Mouse (Mus musculus): ENCODE results near the gene Slu7.

The Slu7 gene

GRCm38 (mm10) chr11:43404150-43404807 lies 29.3 kb upstream of the Slu7 start:
- TF ChIP-seq GATA4 (IDR thresholded peaks at IDR 0.05; ENCODE audit: insufficient replicate concordance, low read length) = no peak

- TF ChIP-seq GATA4 (IDR thresholded peaks at IDR 0.05; ENCODE audit: insufficient replicate concordance, low read length) = no peak
Observed at GRCm38 (mm10) chr11:43408888-43409287, 24.7 kb upstream of the Slu7 start.

GRCm38 (mm10) chr11:43410291-43410690 lies 23.3 kb upstream of the Slu7 start:
- TF ChIP-seq GATA4 (IDR thresholded peaks at IDR 0.05; ENCODE audit: insufficient replicate concordance, low read length) = no peak

GRCm38 (mm10) chr11:43411413-43411812 lies 22.1 kb upstream of the Slu7 start:
- no peak for TF ChIP-seq GATA4 (IDR thresholded peaks at IDR 0.05; ENCODE audit: insufficient replicate concordance, low read length)

- no peak for TF ChIP-seq GATA4 (IDR thresholded peaks at IDR 0.05; ENCODE audit: insufficient replicate concordance, low read length)
Observed at GRCm38 (mm10) chr11:43412771-43413451, 20.6 kb upstream of the Slu7 start.

GRCm38 (mm10) chr11:43417201-43417600 lies 16.3 kb upstream of the Slu7 start:
- no peak for TF ChIP-seq GATA4 (IDR thresholded peaks at IDR 0.05; ENCODE audit: insufficient replicate concordance, low read length)

- no peak for TF ChIP-seq GATA4 (IDR thresholded peaks at IDR 0.05; ENCODE audit: insufficient replicate concordance, low read length)
Observed at GRCm38 (mm10) chr11:43424386-43424785, 9.2 kb upstream of the Slu7 start.

- no peak for TF ChIP-seq GATA4 (IDR thresholded peaks at IDR 0.05; ENCODE audit: insufficient replicate concordance, low read length)
Observed at GRCm38 (mm10) chr11:43425166-43425709, 8.3 kb upstream of the Slu7 start.

GRCm38 (mm10) chr11:43425824-43426413 lies 7.6 kb upstream of the Slu7 start, which contains the start of gene Pttg1:
Pttg1 (minus strand) TSS chr11:43426251.
- no peak for TF ChIP-seq GATA4 (IDR thresholded peaks at IDR 0.05; ENCODE audit: insufficient replicate concordance, low read length)

GRCm38 (mm10) chr11:43426414-43426884 lies 7.1 kb upstream of the Slu7 start:
- no peak for TF ChIP-seq GATA4 (IDR thresholded peaks at IDR 0.05; ENCODE audit: insufficient replicate concordance, low read length)

GRCm38 (mm10) chr11:43434024-43434407 lies 472 bp downstream of the Slu7 start:
- no peak for TF ChIP-seq GATA4 (IDR thresholded peaks at IDR 0.05; ENCODE audit: insufficient replicate concordance, low read length)

GRCm38 (mm10) chr11:43441121-43441520 lies 7.6 kb downstream of the Slu7 start:
- TF ChIP-seq GATA4 (IDR thresholded peaks at IDR 0.05; ENCODE audit: insufficient replicate concordance, low read length) = no peak

GRCm38 (mm10) chr11:43443183-43443582 lies 9.6 kb downstream of the Slu7 start:
- no peak for TF ChIP-seq GATA4 (IDR thresholded peaks at IDR 0.05; ENCODE audit: insufficient replicate concordance, low read length)

GRCm38 (mm10) chr11:43449916-43450315 lies 16.4 kb downstream of the Slu7 start:
- TF ChIP-seq GATA4 (IDR thresholded peaks at IDR 0.05; ENCODE audit: insufficient replicate concordance, low read length) = no peak

- TF ChIP-seq GATA4 (IDR thresholded peaks at IDR 0.05; ENCODE audit: insufficient replicate concordance, low read length) = no peak
Observed at GRCm38 (mm10) chr11:43451322-43451721, 17.8 kb downstream of the Slu7 start.

- no peak for TF ChIP-seq GATA4 (IDR thresholded peaks at IDR 0.05; ENCODE audit: insufficient replicate concordance, low read length)
Observed at GRCm38 (mm10) chr11:43452266-43452665, 18.7 kb downstream of the Slu7 start.

All from liver, adult (tissue).